29 mouse cellular contexts compared by ENCODE assay signal in genomic region chr7:57532676-57533075, GRCm38 (mm10). TPM values are rescaled to one million over a fixed set of nuclear protein-coding genes. Genes with fewer than 3 reads are reported as not detected.
"Had no signal": no experiment of that assay in that cellular context is flagged by ENCODE, and none has a peak within 500 bp of the region (broad histone marks: within the 10 kb centered on the region; RNA-seq: fewer than 3 reads in every experiment).

No protein-coding gene starts in this region.

- H3K4me3 ChIP-seq: embryonic facial prominence, embryonic 10.5 days; embryonic facial prominence, embryonic 12.5 days; embryonic facial prominence, embryonic 13.5 days; embryonic facial prominence, embryonic 15.5 days; erythroblast, embryonic 14.5 days; forebrain, embryonic 10.5 days; forebrain, embryonic 12.5 days; forebrain, embryonic 13.5 days; forebrain, embryonic 15.5 days; gastrocnemius, adult 2 months; heart, adult 2 months had no signal

- DNase-seq: cerebellum, adult 2 months; cerebellum, adult 8-10 months; cerebellum, adult 9-10 months; cerebellum, adult 9-11 months; cerebellum, postnatal 10 days; cerebellum, postnatal 14 days; cerebellum, postnatal 36 days; embryo, embryonic 11 days; forebrain, postnatal 0 days; gastrocnemius, adult 2 months; gastrocnemius, postnatal 10 days; gastrocnemius, postnatal 14 days; gastrocnemius, postnatal 25 days; gastrocnemius, postnatal 36 days; heart, adult 11 months; heart, adult 18-20 months; heart, adult 2 months had no signal

- ATAC-seq: forebrain, embryonic 13.5 days; forebrain, embryonic 14.5 days; forebrain, embryonic 15.5 days; forebrain, embryonic 16.5 days; forebrain, postnatal 0 days had no signal

- H3K36me3 ChIP-seq: embryonic facial prominence, embryonic 10.5 days; embryonic facial prominence, embryonic 12.5 days; embryonic facial prominence, embryonic 13.5 days; embryonic facial prominence, embryonic 15.5 days; forebrain, embryonic 10.5 days; forebrain, embryonic 12.5 days; forebrain, embryonic 15.5 days had no signal

- H3K9ac ChIP-seq: embryonic facial prominence, embryonic 12.5 days; embryonic facial prominence, embryonic 13.5 days; embryonic facial prominence, embryonic 15.5 days; forebrain, embryonic 12.5 days; forebrain, embryonic 13.5 days; forebrain, embryonic 15.5 days; forebrain, postnatal 0 days had no signal

- H3K27me3 ChIP-seq: embryonic facial prominence, embryonic 12.5 days; embryonic facial prominence, embryonic 13.5 days; embryonic facial prominence, embryonic 15.5 days; forebrain, embryonic 12.5 days; forebrain, embryonic 13.5 days; forebrain, embryonic 15.5 days had no signal

- H3K4me2 ChIP-seq: embryonic facial prominence, embryonic 12.5 days; embryonic facial prominence, embryonic 13.5 days; embryonic facial prominence, embryonic 15.5 days; forebrain, embryonic 12.5 days; forebrain, embryonic 13.5 days; forebrain, embryonic 15.5 days had no signal

- H3K9me3 ChIP-seq: embryonic facial prominence, embryonic 10.5 days; embryonic facial prominence, embryonic 12.5 days; embryonic facial prominence, embryonic 13.5 days; embryonic facial prominence, embryonic 15.5 days; forebrain, embryonic 10.5 days; forebrain, embryonic 12.5 days; forebrain, embryonic 13.5 days; forebrain, embryonic 15.5 days had no signal

- H3K4me1 ChIP-seq: embryonic facial prominence, embryonic 10.5 days; embryonic facial prominence, embryonic 12.5 days; embryonic facial prominence, embryonic 13.5 days; embryonic facial prominence, embryonic 15.5 days; forebrain, embryonic 10.5 days; forebrain, embryonic 12.5 days; forebrain, embryonic 13.5 days; forebrain, embryonic 15.5 days had no signal

- H3K27ac ChIP-seq: embryonic facial prominence, embryonic 10.5 days; embryonic facial prominence, embryonic 12.5 days; embryonic facial prominence, embryonic 13.5 days; embryonic facial prominence, embryonic 15.5 days; forebrain, embryonic 10.5 days; forebrain, embryonic 12.5 days; forebrain, embryonic 13.5 days; forebrain, embryonic 15.5 days; gastrocnemius, adult 2 months; heart, adult 2 months had no signal

RNA-seq across cellular contexts. Expression of gene Gabra5, which starts 22.8 kb away (rescaled TPM):
- polyA plus RNA-seq: erythroblast, embryonic 14.5 days; gonadal fat pad, adult 2 months; heart, adult 2 months had no signal
